Mouse (Mus musculus) embryonic facial prominence, embryonic 12.5 days (tissue): ENCODE measurements around the gene S1pr5. TPM values are rescaled to one million over a fixed set of nuclear protein-coding genes. Genes with fewer than 3 reads are reported as not detected.

ENCODE experiments used
- ATAC-seq: fragments of 200-750 bp; cut with Nextera tagmentation; 2 replicates; pipeline ENCODE4 v1.8.0; 2017; ENCODE audit not compliant: insufficient number of reproducible peaks, insufficient read depth, low FRiP score, low TSS enrichment
- H3K27ac ChIP-seq: fragments of 300-500 bp; sonication (generic); 2 replicates; pipeline ENCODE4 v1.5.1; 2016; ENCODE audit warnings: mild to moderate bottlenecking
- H3K27me3 ChIP-seq: fragments of 300-500 bp; sonication (generic); 2 replicates; pipeline ENCODE4 v1.6.1; 2016; ENCODE audit warnings: mild to moderate bottlenecking, moderate library complexity
- H3K36me3 ChIP-seq: fragments of 300-500 bp; sonication (generic); 2 replicates; pipeline ENCODE4 v1.6.1; 2016; ENCODE audit warnings: mild to moderate bottlenecking
- H3K4me1 ChIP-seq: fragments of 300-500 bp; sonication (generic); 2 replicates; pipeline ENCODE4 v1.6.1; 2016
- H3K4me2 ChIP-seq: fragments of 300-500 bp; sonication (generic); replicated peaks from 2 replicates; pipeline ENCODE4 v1.6.1; 2016; ENCODE audit warnings: mild to moderate bottlenecking, moderate library complexity
- H3K4me3 ChIP-seq: fragments of 300-500 bp; sonication (generic); 2 replicates; pipeline ENCODE4 v1.5.1; 2016; ENCODE audit warnings: mild to moderate bottlenecking
- H3K9ac ChIP-seq: fragments of 300-500 bp; sonication (generic); 2 replicates; pipeline ENCODE4 v1.6.1; 2016; ENCODE audit warnings: mild to moderate bottlenecking, moderate library complexity
- H3K9me3 ChIP-seq: fragments of 300-500 bp; sonication (generic); 2 replicates; pipeline ENCODE4 v1.6.1; 2016; ENCODE audit warnings: mild to moderate bottlenecking, moderate library complexity
- WGBS: fragments of 180-500 bp; shearing (Covaris S2); methylation state at CpG from one replicate; pipeline ENCODE4 v1.1.7; 2016; 5-methylcytosine and 5-hydroxymethylcytosine counted together
- polyA plus RNA-seq: library from polyadenylated mRNA; unstranded; fragments of >200 nt; fragmentation: Nextera tagmentation; extraction: Ambion mirVana; gene quantifications from 2 replicates; pipeline ENCODE4 v1.2.1, GENCODE M21; 2016

The S1pr5 gene
- polyA plus RNA-seq, 1 experiment from 2014 or later = 0.42 TPM

DNA sequence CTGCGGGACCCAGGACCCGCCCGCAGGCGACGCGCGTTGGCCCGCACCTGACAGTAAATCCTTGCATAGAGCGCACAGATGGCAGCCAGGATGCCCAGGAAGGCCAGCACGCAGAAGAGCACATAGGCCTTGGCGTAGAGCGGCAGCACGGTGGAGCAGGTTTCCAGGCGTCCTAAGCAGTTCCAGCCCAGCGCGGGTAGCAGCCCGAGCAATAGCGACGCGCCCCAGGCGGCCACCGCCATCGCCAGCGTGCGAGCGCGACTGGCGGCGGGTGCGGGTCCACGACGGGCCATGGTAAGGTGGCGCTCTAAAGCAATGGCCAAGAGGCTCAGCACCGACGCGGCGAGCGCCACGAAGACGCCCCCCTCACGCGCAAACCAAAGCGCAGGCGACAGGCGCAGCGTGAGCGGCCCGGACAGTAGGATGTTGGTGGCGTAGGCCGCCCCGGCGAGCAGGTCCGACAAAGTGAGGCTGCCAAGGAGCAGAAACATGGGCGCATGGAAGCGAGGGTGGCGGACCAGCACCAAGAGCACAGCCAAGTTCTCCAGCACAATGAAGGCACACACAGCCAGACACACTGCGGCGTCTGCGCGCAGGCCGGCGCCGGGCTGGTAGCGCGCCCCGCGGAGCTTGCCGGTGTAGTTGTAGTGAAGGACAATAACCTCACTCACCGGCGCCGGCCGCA, 3.7 kb downstream of the S1pr5 start:
- Histone ChIP-seq H3K9me3 (no peaks in the 10 kb centered on the region), H3K36me3 (no peaks in the 10 kb centered on the region), H3K4me3 (peak overlapping the region; percentile 50), H3K9ac (peak overlapping the region; percentile 50), H3K27me3 (peaks cover 77% of the 10 kb centered on the region), H3K4me2 (peak overlapping the region; percentile 92), H3K4me1 (peaks cover 23% of the 10 kb centered on the region), H3K27ac (no peak overlapping the region)
- under 1% methylated on average over 72 of the region's 72 CpGs for WGBS
- 0 out of 2 replicates have a peak, but pooled peaks have one; percentile 30 for ATAC-seq

DNA sequence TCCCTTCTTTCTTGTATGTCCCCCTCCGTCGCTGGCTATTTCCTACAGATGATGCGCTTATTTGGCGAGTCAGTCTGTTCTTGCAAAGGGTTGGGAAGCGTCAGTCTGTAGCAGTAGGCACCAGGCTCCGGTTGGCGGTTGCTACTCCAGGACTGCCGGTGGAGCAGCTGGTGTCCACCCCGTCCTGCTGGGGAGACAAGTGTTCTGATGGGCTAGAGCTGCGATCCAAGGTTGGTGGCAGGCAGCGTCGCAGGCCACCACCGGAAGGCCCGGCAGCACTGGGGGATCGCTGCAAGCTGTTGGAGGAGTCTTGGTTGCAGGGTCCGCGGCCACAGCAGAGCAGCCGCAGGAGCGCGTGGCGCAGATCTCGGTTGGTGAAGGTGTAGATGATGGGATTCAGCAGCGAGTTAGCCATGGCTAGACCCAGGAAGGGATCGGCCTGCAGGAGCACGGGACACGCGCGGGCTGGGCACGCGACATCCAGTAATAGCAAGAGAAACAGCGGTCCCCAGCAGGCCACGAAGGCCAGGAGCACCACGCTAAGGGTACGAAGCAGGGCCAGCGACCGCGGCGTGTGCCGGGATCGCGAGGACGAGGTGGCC, 4.3 kb downstream of the S1pr5 start:
- 4% methylated on average over 42 of the region's 42 CpGs for WGBS
- Histone ChIP-seq H3K9me3 (no peaks in the 10 kb centered on the region), H3K27me3 (peaks cover 71% of the 10 kb centered on the region), H3K4me1 (peaks cover 23% of the 10 kb centered on the region), H3K4me2 (peak overlapping the region; percentile 92), H3K4me3 (peak overlapping the region; percentile 50), H3K27ac (no peak overlapping the region), H3K9ac (peak overlapping the region; percentile 50), H3K36me3 (no peaks in the 10 kb centered on the region)
- no peak for ATAC-seq

DNA sequence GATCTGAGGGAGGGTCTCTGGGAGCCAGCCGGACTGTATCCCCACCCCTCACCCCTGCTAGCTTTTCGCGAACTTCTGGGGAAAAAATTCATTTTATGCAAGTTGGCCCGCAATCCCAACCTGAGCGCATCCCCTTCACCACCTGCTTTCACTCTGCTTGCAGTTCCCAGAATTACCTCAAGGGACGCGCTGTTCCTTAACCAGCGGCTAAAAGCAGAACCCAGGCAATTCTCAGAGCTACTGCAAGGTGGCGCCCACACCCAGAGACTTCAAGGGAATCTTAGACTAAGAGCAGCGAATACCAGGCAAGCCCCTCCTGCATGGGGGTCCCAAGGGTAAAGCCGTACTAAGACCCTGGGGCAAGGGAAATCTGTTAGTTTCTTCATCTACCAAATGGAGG, 6.9 kb downstream of the S1pr5 start:
- no peaks in the 10 kb centered on the region for H3K9me3 ChIP-seq
- no peaks in the 10 kb centered on the region for H3K36me3 ChIP-seq
- 4% methylated on average over 11 of the region's 11 CpGs for WGBS
- no peak for ATAC-seq
- H3K27me3 ChIP-seq = peaks cover 47% of the 10 kb centered on the region
- no peak overlapping the region for H3K4me2 ChIP-seq
- H3K4me1 ChIP-seq = peaks cover 28% of the 10 kb centered on the region
- H3K9ac ChIP-seq = no peak overlapping the region
- H3K27ac ChIP-seq = no peak overlapping the region
- no peak overlapping the region for H3K4me3 ChIP-seq

DNA sequence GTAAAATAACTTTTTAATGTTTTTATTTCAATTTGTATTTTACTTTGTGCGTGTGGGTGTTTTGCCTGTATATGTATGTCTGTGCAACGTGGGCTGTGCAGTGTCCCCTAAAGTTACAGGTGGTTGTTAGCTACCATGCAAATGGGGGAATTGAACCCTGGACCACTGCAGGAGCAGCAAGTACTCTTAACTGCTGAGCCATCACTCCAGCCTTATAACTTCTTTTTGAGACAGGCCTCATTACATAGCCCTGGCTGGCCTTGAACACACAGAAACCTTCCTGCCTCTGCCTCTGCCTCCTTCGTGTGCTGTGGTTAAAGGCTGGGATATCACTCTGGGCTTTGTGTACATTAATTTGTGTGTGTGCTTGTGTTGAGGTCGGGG, 8.8 kb downstream of the S1pr5 start:
- Histone ChIP-seq H3K36me3 (peaks cover 17% of the 10 kb centered on the region), H3K27me3 (peaks cover 28% of the 10 kb centered on the region), H3K9me3 (no peaks in the 10 kb centered on the region), H3K4me1 (peaks cover 19% of the 10 kb centered on the region), H3K27ac (no peak overlapping the region), H3K9ac (peak overlapping the region; percentile 87), H3K4me3 (peak overlapping the region; percentile 61), H3K4me2 (peak overlapping the region; percentile 64)
- ATAC-seq = no peak
- 36% methylated on average over 4 of the region's 4 CpGs for WGBS

DNA sequence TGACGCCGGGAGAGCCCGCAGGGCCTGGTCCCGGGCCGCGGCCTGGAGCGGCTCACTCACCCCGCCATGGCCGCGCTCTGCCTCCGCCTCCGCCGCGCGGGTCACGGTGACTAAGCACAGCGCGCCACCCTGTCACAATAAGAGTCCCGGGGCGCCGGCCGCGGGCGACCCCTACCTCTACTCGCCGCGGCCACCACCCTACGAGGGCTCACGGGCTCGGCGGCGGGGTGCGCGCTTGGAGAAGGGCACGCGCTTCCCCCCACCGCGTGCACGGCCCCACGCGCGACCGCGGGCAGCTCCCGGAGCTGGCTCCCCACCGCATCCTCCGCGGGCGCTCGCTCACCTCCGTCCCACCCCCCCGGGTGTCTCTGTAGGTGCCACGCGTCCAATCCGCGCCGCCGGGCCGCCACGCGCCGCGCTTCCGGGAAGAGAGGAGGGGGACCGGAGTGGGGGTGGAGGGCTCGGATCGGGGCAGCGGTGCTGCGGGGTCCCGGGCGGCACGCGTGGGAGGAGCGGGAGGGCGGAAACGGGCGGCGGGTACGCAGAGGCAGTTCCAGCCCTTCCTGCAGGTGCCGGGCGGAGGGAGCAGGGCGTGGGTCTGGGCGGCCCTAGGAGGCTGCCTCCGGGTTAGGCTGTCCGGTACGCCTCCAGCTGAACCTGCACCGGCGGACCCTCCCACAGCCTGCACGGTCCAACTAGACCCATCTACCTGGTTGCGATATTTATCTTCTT, 9.3 kb downstream of the S1pr5 start, which contains the start of gene Keap1:
Keap1 (minus strand) TSS at position 629 of the 732 bp plus-strand sequence.
- peak; percentile 75 for ATAC-seq
- Histone ChIP-seq H3K4me2 (peak within 1 kb of the TSS; percentile 64), H3K9ac (peak within 1 kb of the TSS; percentile 87), H3K9me3 (no peaks in the 10 kb centered on the region), H3K36me3 (peaks cover 20% of the 10 kb centered on the region), H3K4me1 (peaks cover 15% of the 10 kb centered on the region), H3K27me3 (peaks cover 22% of the 10 kb centered on the region), H3K27ac (peak within 1 kb of the TSS; percentile 80), H3K4me3 (peak within 1 kb of the TSS; percentile 61)
- under 1% methylated on average over 85 of the region's 90 CpGs for WGBS

DNA sequence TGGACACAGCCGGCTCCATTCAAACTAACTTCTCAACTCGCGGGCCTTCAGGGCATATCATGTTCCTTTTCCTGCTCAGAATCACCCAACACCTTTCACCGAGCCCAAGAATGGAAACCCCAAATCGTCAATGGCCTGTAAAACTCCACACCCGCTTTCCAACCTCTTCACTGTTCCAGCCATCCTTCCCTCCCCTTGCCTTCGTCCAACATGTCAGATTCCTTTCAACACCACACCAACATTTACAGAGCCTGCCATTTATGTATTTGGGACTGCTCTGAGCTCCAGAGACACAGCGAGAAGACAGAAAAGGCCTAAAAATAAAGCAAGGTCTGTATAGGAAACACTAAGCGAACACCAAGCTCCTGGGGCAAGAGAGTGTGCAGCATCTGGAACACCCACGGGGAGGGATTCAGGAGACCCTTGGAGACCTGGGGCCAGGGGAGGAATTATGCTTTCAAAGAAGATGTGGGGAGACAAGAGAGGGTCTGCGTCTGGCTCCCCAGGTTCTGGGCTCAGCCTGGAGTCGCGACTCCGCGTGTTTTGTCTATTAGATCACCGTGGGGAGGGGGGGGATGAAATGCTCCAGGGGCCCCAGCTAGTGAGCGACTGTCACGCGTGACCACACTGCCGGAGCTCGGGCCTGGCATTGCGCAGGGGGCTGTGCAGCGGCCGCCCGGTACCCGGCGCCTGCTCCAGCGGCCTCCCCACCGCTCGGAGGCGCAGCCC, 10.1 kb downstream of the S1pr5 start:
- ATAC-seq = peak; percentile 2; the same call in 1 of the 2 replicates
- peak overlapping the region; percentile 64 for H3K4me2 ChIP-seq
- H3K9me3 ChIP-seq = no peaks in the 10 kb centered on the region
- H3K36me3 ChIP-seq = peaks cover 27% of the 10 kb centered on the region
- under 1% methylated on average over 31 of the region's 31 CpGs for WGBS
- peaks cover 12% of the 10 kb centered on the region for H3K4me1 ChIP-seq
- H3K9ac ChIP-seq = peak overlapping the region; percentile 87
- H3K4me3 ChIP-seq = peak overlapping the region; percentile 61
- peak overlapping the region; percentile 80 for H3K27ac ChIP-seq
- H3K27me3 ChIP-seq = peaks cover 15% of the 10 kb centered on the region

DNA sequence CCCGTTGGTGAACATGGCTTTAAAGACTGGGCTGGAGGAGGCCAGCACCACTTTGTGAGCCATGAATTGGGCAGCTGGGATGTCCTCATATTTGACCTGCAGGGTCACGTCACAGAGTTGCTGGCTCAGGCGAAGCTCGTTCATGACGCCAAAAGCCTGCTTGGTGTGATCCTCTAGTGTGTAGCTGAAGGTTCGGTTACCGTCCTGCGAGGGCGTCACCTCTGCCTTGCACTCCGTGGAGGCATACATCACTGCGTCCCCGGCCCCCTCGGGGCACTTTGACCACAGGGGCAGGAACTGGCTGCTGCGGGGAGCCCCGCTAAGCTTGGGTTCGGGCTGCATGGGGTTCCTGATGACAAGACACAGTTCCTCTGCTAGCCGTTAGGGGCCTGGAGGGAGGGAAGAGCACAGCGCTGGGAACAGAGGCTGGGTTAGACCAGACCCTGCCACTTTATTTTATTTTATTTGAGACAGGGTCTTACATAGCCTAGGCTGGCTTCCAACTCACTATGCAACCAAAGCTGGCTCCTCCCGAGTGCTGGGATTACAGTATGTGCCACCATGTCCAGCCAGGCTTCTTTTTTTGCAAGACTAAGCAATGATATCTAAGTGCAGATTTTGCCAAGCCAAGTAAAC, 10.8 kb downstream of the S1pr5 start:
- Histone ChIP-seq H3K4me2 (peak overlapping the region; percentile 64), H3K9ac (peak overlapping the region; percentile 87), H3K27me3 (peaks cover 8% of the 10 kb centered on the region), H3K27ac (peak overlapping the region; percentile 80), H3K9me3 (no peaks in the 10 kb centered on the region), H3K36me3 (peaks cover 34% of the 10 kb centered on the region), H3K4me1 (peaks cover 12% of the 10 kb centered on the region), H3K4me3 (peak overlapping the region; percentile 61)
- no peak; the same call in 1 of the 2 replicates for ATAC-seq
- 13% methylated on average over 19 of the region's 19 CpGs for WGBS

DNA sequence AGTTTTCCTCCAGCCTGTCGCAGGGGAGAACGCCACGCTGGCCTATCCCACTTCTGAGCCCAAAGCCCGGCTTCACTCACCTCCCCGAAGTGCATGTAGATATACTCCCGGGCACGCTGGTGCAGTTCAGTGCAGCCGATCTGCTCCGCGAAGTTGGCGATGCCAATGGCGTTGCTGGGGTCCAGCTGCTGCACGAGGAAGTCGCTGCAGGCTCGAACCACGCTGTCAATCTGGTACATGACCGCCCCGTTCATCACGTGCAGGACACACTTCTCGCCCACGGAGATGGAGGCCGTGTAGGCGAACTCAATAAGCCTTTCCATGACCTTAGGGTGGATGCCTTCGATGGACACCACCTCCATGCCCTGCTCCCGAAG, 11.3 kb downstream of the S1pr5 start:
- no peak for ATAC-seq
- Histone ChIP-seq H3K27ac (no peak overlapping the region), H3K27me3 (peaks cover 4% of the 10 kb centered on the region), H3K36me3 (peaks cover 38% of the 10 kb centered on the region), H3K9me3 (no peaks in the 10 kb centered on the region), H3K4me3 (peak overlapping the region; percentile 61), H3K4me1 (peaks cover 12% of the 10 kb centered on the region), H3K4me2 (peak overlapping the region; percentile 64), H3K9ac (peak overlapping the region; percentile 87)
- 83% methylated on average over 25 of the region's 25 CpGs for WGBS

DNA sequence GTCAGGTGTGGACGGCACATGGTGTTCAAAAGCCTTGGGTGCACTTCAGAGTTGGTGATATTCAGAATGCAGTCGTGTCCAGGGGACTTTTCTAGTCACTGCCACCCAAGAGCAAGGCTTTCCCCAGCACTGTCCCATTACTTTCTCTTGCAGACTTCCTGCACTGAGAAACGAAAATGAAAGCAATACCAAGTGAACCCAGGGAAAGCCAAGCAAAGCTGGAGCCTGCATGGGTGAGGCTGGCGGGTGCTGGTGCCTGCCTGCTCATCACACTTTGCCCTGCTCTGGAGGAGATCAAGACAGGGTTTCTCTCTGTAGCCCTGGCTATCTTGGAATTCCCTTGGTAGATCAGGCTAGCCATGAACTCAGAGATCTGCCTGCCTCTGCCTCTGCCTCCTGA, 12.9 kb downstream of the S1pr5 start:
- 89% methylated on average over 4 of the region's 4 CpGs for WGBS
- Histone ChIP-seq H3K9ac (no peak overlapping the region), H3K4me2 (no peak overlapping the region), H3K9me3 (no peaks in the 10 kb centered on the region), H3K4me1 (peaks cover 12% of the 10 kb centered on the region), H3K27me3 (no peaks in the 10 kb centered on the region), H3K4me3 (no peak overlapping the region), H3K36me3 (peaks cover 53% of the 10 kb centered on the region), H3K27ac (no peak overlapping the region)
- no peak for ATAC-seq

DNA sequence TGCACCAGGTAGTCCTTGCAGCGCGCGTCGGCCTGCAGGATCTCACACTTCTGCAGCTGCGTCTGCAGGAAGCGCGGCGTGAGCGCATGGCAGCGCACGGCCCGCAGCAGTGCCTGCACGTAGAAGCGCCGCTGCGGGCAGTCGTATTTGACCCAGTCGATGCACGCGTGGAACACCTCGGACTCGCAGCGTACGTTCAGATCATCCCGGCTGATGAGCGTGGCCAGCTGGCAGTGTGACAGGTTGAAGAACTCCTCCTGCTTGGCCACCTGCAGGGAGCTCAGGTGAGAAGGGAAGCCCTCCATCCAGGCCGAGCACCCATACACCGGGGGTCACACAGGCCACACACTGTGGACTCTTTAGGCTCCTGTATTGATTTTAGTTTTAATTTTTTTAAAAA, 14.4 kb downstream of the S1pr5 start:
- H3K4me3 ChIP-seq = no peak overlapping the region
- no peak overlapping the region for H3K27ac ChIP-seq
- H3K27me3 ChIP-seq = no peaks in the 10 kb centered on the region
- ATAC-seq = no peak
- H3K9me3 ChIP-seq = no peaks in the 10 kb centered on the region
- WGBS = 82% methylated on average over 28 of the region's 28 CpGs
- H3K36me3 ChIP-seq = peaks cover 64% of the 10 kb centered on the region
- no peak overlapping the region for H3K9ac ChIP-seq
- H3K4me2 ChIP-seq = no peak overlapping the region
- peaks cover 12% of the 10 kb centered on the region for H3K4me1 ChIP-seq

DNA sequence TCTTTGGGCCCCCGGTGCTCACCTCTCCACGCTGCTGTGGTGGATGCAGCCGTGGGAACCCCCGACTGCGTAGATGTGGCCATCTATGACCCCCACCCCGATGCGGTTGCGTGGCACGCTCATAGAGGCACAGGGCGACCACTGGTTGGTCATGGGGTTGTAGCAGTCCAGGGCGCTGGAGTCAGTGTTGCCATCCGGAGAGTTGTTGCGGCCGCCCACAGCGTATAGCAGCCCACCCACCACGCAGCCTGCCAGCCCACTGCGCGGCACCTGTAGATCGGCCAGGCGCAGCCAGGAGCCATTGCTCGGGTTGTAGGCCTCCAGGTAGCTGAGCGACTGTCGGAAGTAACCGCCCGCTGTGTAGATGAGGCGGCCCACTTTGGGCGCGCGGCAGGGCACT, 14.9 kb downstream of the S1pr5 start:
- no peak overlapping the region for H3K9ac ChIP-seq
- H3K4me2 ChIP-seq = no peak overlapping the region
- H3K9me3 ChIP-seq = no peaks in the 10 kb centered on the region
- H3K4me1 ChIP-seq = peaks cover 15% of the 10 kb centered on the region
- peaks cover 64% of the 10 kb centered on the region for H3K36me3 ChIP-seq
- 88% methylated on average over 29 of the region's 29 CpGs for WGBS
- H3K27ac ChIP-seq = no peak overlapping the region
- no peak for ATAC-seq
- H3K27me3 ChIP-seq = no peaks in the 10 kb centered on the region
- H3K4me3 ChIP-seq = no peak overlapping the region
